26 mouse cellular contexts compared by ENCODE assay signal in genomic region chr5:144083521-144083920, GRCm38 (mm10). TPM values are rescaled to one million over a fixed set of nuclear protein-coding genes. Genes with fewer than 3 reads are reported as not detected.
"Had no signal": no experiment of that assay in that cellular context is flagged by ENCODE, and none has a peak within 500 bp of the region (broad histone marks: within the 10 kb centered on the region; RNA-seq: fewer than 3 reads in every experiment).

No protein-coding gene starts in this region.

- H3K27ac ChIP-seq: kidney, embryonic 15.5 days; limb, embryonic 12.5 days; limb, embryonic 15.5 days; liver, embryonic 14.5 days; macrophage; midbrain, embryonic 12.5 days; midbrain, embryonic 15.5 days; neural tube, embryonic 12.5 days; neural tube, embryonic 15.5 days; stomach, embryonic 15.5 days had no signal

- H3K9me3 ChIP-seq: kidney, embryonic 15.5 days; limb, embryonic 12.5 days; limb, embryonic 15.5 days; midbrain, embryonic 12.5 days; midbrain, embryonic 15.5 days; neural tube, embryonic 12.5 days; neural tube, embryonic 15.5 days; stomach, embryonic 15.5 days had no signal

- H3K36me3 ChIP-seq: kidney, embryonic 15.5 days; limb, embryonic 12.5 days; limb, embryonic 15.5 days; midbrain, embryonic 12.5 days; midbrain, embryonic 15.5 days; neural tube, embryonic 12.5 days; neural tube, embryonic 15.5 days; stomach, embryonic 15.5 days had no signal

- H3K4me1 ChIP-seq: kidney, embryonic 15.5 days; limb, embryonic 12.5 days; limb, embryonic 15.5 days; midbrain, embryonic 12.5 days; midbrain, embryonic 15.5 days; neural tube, embryonic 12.5 days; neural tube, embryonic 15.5 days; stomach, embryonic 15.5 days had no signal

- ATAC-seq: liver, postnatal 0 days; lung, postnatal 0 days; midbrain, embryonic 15.5 days had no signal

- H3K27me3 ChIP-seq: kidney, embryonic 15.5 days; limb, embryonic 12.5 days; limb, embryonic 15.5 days; midbrain, embryonic 12.5 days; midbrain, embryonic 15.5 days; neural tube, embryonic 12.5 days; neural tube, embryonic 15.5 days; stomach, embryonic 15.5 days had no signal

- H3K4me2 ChIP-seq: kidney, embryonic 15.5 days; limb, embryonic 12.5 days; limb, embryonic 15.5 days; liver, embryonic 11.5 days; lung, embryonic 14.5 days; midbrain, embryonic 12.5 days; midbrain, embryonic 15.5 days; neural tube, embryonic 12.5 days; neural tube, embryonic 15.5 days; stomach, embryonic 15.5 days had no signal

- H3K4me3 ChIP-seq: kidney, embryonic 15.5 days; limb, embryonic 12.5 days; limb, embryonic 15.5 days; midbrain, embryonic 12.5 days; midbrain, embryonic 15.5 days; neural tube, embryonic 12.5 days; neural tube, embryonic 15.5 days; stomach, embryonic 15.5 days had no signal

- DNase-seq: kidney, adult 8-10 months; kidney, postnatal 10 days; kidney, postnatal 4 days; layer of hippocampus, adult 9-11 months; left cerebral cortex, postnatal 4 days; liver, postnatal 0 days; lung, embryonic 14.5 days; right cerebral cortex, adult 18-20 months; right cerebral cortex, postnatal 14 days; right cerebral cortex, postnatal 4 days; thymus, postnatal 25 days had no signal

- H3K9ac ChIP-seq: kidney, embryonic 15.5 days; limb, embryonic 12.5 days; limb, embryonic 15.5 days; liver, embryonic 14.5 days; liver, postnatal 0 days; lung, embryonic 14.5 days; midbrain, embryonic 12.5 days; midbrain, embryonic 15.5 days; neural tube, embryonic 12.5 days; neural tube, embryonic 15.5 days; stomach, embryonic 15.5 days had no signal

RNA-seq across cellular contexts. Expression of gene Ocm, which starts 57.1 kb away (rescaled TPM):
- total RNA-seq: layer of hippocampus, adult 18-20 months; layer of hippocampus, postnatal 25 days; megakaryocyte, adult 5-6 weeks had no signal
- polyA plus RNA-seq: limb, embryonic 12.5 days; liver, embryonic 11.5 days; liver, embryonic 14.5 days; liver, postnatal 0 days; lung, embryonic 14.5 days; macrophage; midbrain, embryonic 12.5 days; midbrain, embryonic 15.5 days; neural tube, embryonic 15.5 days; stomach, embryonic 15.5 days had no signal
